Comparison of ENCODE assay signal across 21 mouse cellular contexts in the genomic region with DNA sequence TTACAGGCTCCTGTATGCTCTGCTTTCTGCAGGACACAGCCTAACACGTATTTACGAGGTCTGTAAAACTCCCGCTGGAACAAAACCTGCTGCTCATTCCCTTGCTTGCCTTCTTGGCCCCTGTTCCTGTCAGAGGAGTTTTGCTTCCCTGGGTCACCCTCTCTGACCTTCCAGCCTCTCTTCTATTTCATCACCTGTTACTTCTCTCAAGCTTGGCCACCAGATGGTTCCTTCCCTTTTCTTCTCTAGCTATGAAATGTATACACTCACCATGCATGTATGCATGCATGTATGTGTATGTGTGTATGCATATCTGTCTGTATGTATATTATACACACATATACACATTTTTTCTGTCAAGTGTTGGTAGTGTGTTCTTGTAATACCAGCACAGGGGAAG. TPM values are rescaled to one million over a fixed set of nuclear protein-coding genes. Genes with fewer than 3 reads are reported as not detected.
DNase-seq lines count a peak whose midpoint lies in the region; ATAC-seq and TF ChIP-seq lines count a peak whose summit lies in the region.
"Had no signal": no experiment of that assay in that cellular context is flagged by ENCODE, and none has a peak within 500 bp of the region (broad histone marks: within the 10 kb centered on the region; RNA-seq: fewer than 3 reads in every experiment).

No protein-coding gene starts in this region.

- H3K9me3 ChIP-seq in liver, embryonic 11.5 days (ENCODE audit: control insufficient read depth, low read length): no peaks in the 10 kb centered on the region
- H3K9me3 ChIP-seq in stomach, embryonic 14.5 days (ENCODE audit: control insufficient read depth, low read depth, low read length): no peaks in the 10 kb centered on the region
- no peaks in the 10 kb centered on the region for H3K9me3 ChIP-seq in midbrain, embryonic 14.5 days (ENCODE audit: control insufficient read depth, low read length)
- H3K9me3 ChIP-seq: embryonic facial prominence, embryonic 12.5 days; forebrain, embryonic 15.5 days; heart, embryonic 13.5 days; hindbrain, embryonic 12.5 days had no signal

- TF ChIP-seq POLR2A in liver, adult 2 months (IDR thresholded peaks at IDR 0.05; ENCODE audit: extremely low read depth, insufficient read depth, low read length): no peak

- 63% methylated on average over 3 of the region's 3 CpGs for WGBS in liver, adult 2 months
- WGBS in liver, embryonic 11.5 days: 63% methylated on average over 3 of the region's 3 CpGs
- 60% methylated on average over 3 of the region's 3 CpGs for WGBS in stomach, embryonic 14.5 days
- 95% methylated on average over 3 of the region's 3 CpGs for WGBS in midbrain, embryonic 14.5 days

- no peak for ATAC-seq in liver, embryonic 11.5 days (replicated peaks; ENCODE audit: low FRiP score)
- peak; percentile 64 for ATAC-seq in megakaryocyte, adult 5-6 weeks (ENCODE audit: poor library complexity, severe bottlenecking)
- no peak for ATAC-seq in stomach, embryonic 14.5 days (ENCODE audit: insufficient number of reproducible peaks, insufficient read depth, low FRiP score, low read depth)
- no peak for ATAC-seq in midbrain, embryonic 14.5 days (ENCODE audit: low FRiP score, low TSS enrichment)
- ATAC-seq: CD4-positive, CD25-positive, alpha-beta regulatory T cell, adult 4 months; forebrain, embryonic 15.5 days had no signal

- peaks cover 21% of the 10 kb centered on the region; the same call in 1 of the 2 replicates for H3K4me1 ChIP-seq in liver, adult 2 months (ENCODE audit: control insufficient read depth, insufficient read depth, low read length)
- H3K4me1 ChIP-seq in liver, embryonic 11.5 days (replicated peaks; ENCODE audit: control insufficient read depth, insufficient read depth, low read length): 0 out of 2 replicates have a peak, but pooled peaks cover 2% of the 10 kb centered on the region
- H3K4me1 ChIP-seq in stomach, embryonic 14.5 days (ENCODE audit: control insufficient read depth, insufficient read depth, low read length): 0 out of 2 replicates have a peak, but pooled peaks cover 3% of the 10 kb centered on the region
- H3K4me1 ChIP-seq in midbrain, embryonic 14.5 days (ENCODE audit: control insufficient read depth, insufficient read depth, low read length): peaks cover 11% of the 10 kb centered on the region; the same call in 1 of the 2 replicates

- no peak overlapping the region for H3K9ac ChIP-seq in liver, adult 2 months (ENCODE audit: low read depth, low read length)
- no peak overlapping the region for H3K9ac ChIP-seq in liver, embryonic 11.5 days (ENCODE audit: low read depth, low read length)
- no peak overlapping the region for H3K9ac ChIP-seq in stomach, embryonic 14.5 days (replicated peaks; ENCODE audit: low read depth, low read length)
- H3K9ac ChIP-seq in midbrain, embryonic 14.5 days (replicated peaks; ENCODE audit: low read length): no peak overlapping the region
- H3K9ac ChIP-seq: embryonic facial prominence, embryonic 12.5 days; forebrain, embryonic 15.5 days; heart, embryonic 13.5 days; hindbrain, embryonic 12.5 days had no signal

- H3K27me3 ChIP-seq in liver, adult 2 months (ENCODE audit: control insufficient read depth, insufficient read depth, low read length): no peaks in the 10 kb centered on the region
- H3K27me3 ChIP-seq in liver, embryonic 11.5 days (replicated peaks; ENCODE audit: control insufficient read depth, insufficient read depth, low read length): no peaks in the 10 kb centered on the region
- H3K27me3 ChIP-seq in stomach, embryonic 14.5 days (ENCODE audit: control insufficient read depth, insufficient read depth, low read length): no peaks in the 10 kb centered on the region
- H3K27me3 ChIP-seq in midbrain, embryonic 14.5 days (ENCODE audit: control insufficient read depth, insufficient read depth, low read length): no peaks in the 10 kb centered on the region
- H3K27me3 ChIP-seq: embryonic facial prominence, embryonic 12.5 days; forebrain, embryonic 15.5 days; heart, embryonic 13.5 days; hindbrain, embryonic 12.5 days had no signal

- no peak overlapping the region for H3K4me3 ChIP-seq in liver, adult 2 months (ENCODE audit: insufficient read depth, low read depth, low read length)
- H3K4me3 ChIP-seq in liver, embryonic 11.5 days (ENCODE audit: low read depth, low read length): no peak overlapping the region
- H3K4me3 ChIP-seq in stomach, embryonic 14.5 days (ENCODE audit: low read depth, low read length): no peak overlapping the region
- no peak overlapping the region for H3K4me3 ChIP-seq in midbrain, embryonic 14.5 days (replicated peaks; ENCODE audit: low read depth, low read length)
- H3K4me3 ChIP-seq: embryonic facial prominence, embryonic 12.5 days; forebrain, embryonic 15.5 days; heart, embryonic 13.5 days; hindbrain, embryonic 12.5 days had no signal

- TF ChIP-seq CTCF in liver, adult 2 months (IDR thresholded peaks at IDR 0.05; ENCODE audit: low read depth, low read length): no peak

- no peaks in the 10 kb centered on the region for H3K36me3 ChIP-seq in liver, adult 2 months (ENCODE audit: control insufficient read depth, insufficient read depth, low read length)
- H3K36me3 ChIP-seq in liver, embryonic 11.5 days (ENCODE audit: control insufficient read depth, insufficient read depth, low read length): no peaks in the 10 kb centered on the region
- no peaks in the 10 kb centered on the region for H3K36me3 ChIP-seq in stomach, embryonic 14.5 days (ENCODE audit: control insufficient read depth, insufficient read depth, low read length)
- no peaks in the 10 kb centered on the region for H3K36me3 ChIP-seq in midbrain, embryonic 14.5 days (ENCODE audit: control insufficient read depth, insufficient read depth, low read length)
- H3K36me3 ChIP-seq: embryonic facial prominence, embryonic 12.5 days; forebrain, embryonic 15.5 days; G1E; heart, embryonic 13.5 days; hindbrain, embryonic 12.5 days had no signal

- H3K27ac ChIP-seq in liver, adult 2 months (replicated peaks; ENCODE audit: insufficient read depth, low read depth, low read length): 0 out of 2 replicates have a peak overlapping the region, but pooled peaks have one; percentile 42
- no peak overlapping the region for H3K27ac ChIP-seq in liver, embryonic 11.5 days (ENCODE audit: low read depth, low read length)
- peak overlapping the region; percentile 30; the same call in 1 of the 2 replicates for H3K27ac ChIP-seq in stomach, embryonic 14.5 days (ENCODE audit: low read length)
- H3K27ac ChIP-seq in midbrain, embryonic 14.5 days (replicated peaks; ENCODE audit: low read depth, low read length): no peak overlapping the region
- H3K27ac ChIP-seq: embryonic facial prominence, embryonic 12.5 days; forebrain, embryonic 15.5 days; heart, embryonic 13.5 days; hindbrain, embryonic 12.5 days had no signal

- H3K4me2 ChIP-seq in liver, embryonic 11.5 days: no peak overlapping the region
- no peak overlapping the region for H3K4me2 ChIP-seq in stomach, embryonic 14.5 days (replicated peaks; ENCODE audit: low read depth, low read length)
- no peak overlapping the region for H3K4me2 ChIP-seq in midbrain, embryonic 14.5 days (ENCODE audit: low read length)
- H3K4me2 ChIP-seq: embryonic facial prominence, embryonic 12.5 days; forebrain, embryonic 15.5 days; heart, embryonic 13.5 days; hindbrain, embryonic 12.5 days had no signal

- peak; percentile 45 for DNase-seq in liver, adult 2 months (ENCODE audit: extremely low read depth, low read depth, low spot score)
- DNase-seq in liver, embryonic 11.5 days (ENCODE audit: low spot score): no peak
- no peak for DNase-seq in embryo, embryonic 10 days (ENCODE audit: low spot score)
- no peak for DNase-seq in heart, postnatal 4 days
- DNase-seq in midbrain, embryonic 14.5 days: no peak
- DNase-seq in kidney, postnatal 10 days: no peak
- DNase-seq: adrenal gland, postnatal 10 days; B cell, adult 2 months; cerebellum, adult 11 months; cerebellum, adult 8-10 months; cerebellum, postnatal 14 days; gastrocnemius, postnatal 14 days; heart, postnatal 36 days had no signal

- H3K79me2 ChIP-seq in liver, adult 2 months (ENCODE audit: control insufficient read depth, insufficient read depth, low read length): no peaks in the 10 kb centered on the region

RNA-seq across cellular contexts. Expression of a gene that starts 39.8 kb away (rescaled TPM):
- 50.9 and 64.9 TPM in 2 replicates for total RNA-seq in liver, adult 2 months (2014; rRNA removed)
- polyA plus RNA-seq in liver, adult 2 months (2012; rRNA removed): 23.6 and 26.4 TPM in 2 replicates
- polyA plus RNA-seq in liver, embryonic 11.5 days (2014; fragmentation: Nextera tagmentation; extraction: Ambion mirVana): 13.2 and 14.7 TPM in 2 replicates
- not detected in 2 replicates for total RNA-seq in megakaryocyte, adult 5-6 weeks (2015)
- 0.07 and 0.20 TPM in 2 replicates for total RNA-seq in megakaryocyte, adult 5-6 weeks (2017)
- 50.1 and 56.3 TPM in 2 replicates for polyA plus RNA-seq in stomach, embryonic 14.5 days (2014; fragmentation: Nextera tagmentation; extraction: Ambion mirVana)
- total RNA-seq in heart, postnatal 4 days (2021): 10 to 100 TPM; 43.7 to 47.3 TPM
- polyA plus RNA-seq in midbrain, embryonic 14.5 days (2014; fragmentation: Nextera tagmentation; extraction: Ambion mirVana): 124 and 133 TPM in 2 replicates
- polyA plus RNA-seq: G1E had no signal

Comparison
In these comparisons a context has a peak if more than half of its experiments do, and no peak if none do; other contexts are left out.
1. H3K27ac ChIP-seq: peak in liver, adult 2 months (single experiment) and stomach, embryonic 14.5 days (single experiment); none in liver, embryonic 11.5 days (single experiment) and midbrain, embryonic 14.5 days (single experiment).